Mouse (Mus musculus) forebrain, embryonic 12.5 days (tissue): ENCODE measurements at regions not wholly inside any gene's neighbourhood (a gene's known extent, or its start where the extent isn't known, plus 50 kb on each side); places are given as distances from the start of the nearest gene placed in this dataset.

Experiments used
- ATAC-seq: fragments of 200-750 bp; cut with Nextera tagmentation; 2 replicates; pipeline ENCODE4 v1.8.0; 2017; ENCODE audit warnings: moderate TSS enrichment; ENCODE audit not compliant: low FRiP score
- H3K27ac ChIP-seq: fragments of 300-500 bp; sonication (generic); 2 replicates; pipeline ENCODE4 v1.5.1; 2016; ENCODE audit warnings: mild to moderate bottlenecking
- H3K27me3 ChIP-seq: fragments of 300-500 bp; sonication (generic); 2 replicates; pipeline ENCODE4 v1.6.1; 2016; ENCODE audit warnings: mild to moderate bottlenecking
- H3K36me3 ChIP-seq: fragments of 300-500 bp; sonication (generic); replicated peaks from 2 replicates; pipeline ENCODE4 v1.6.1; 2016; ENCODE audit warnings: mild to moderate bottlenecking
- H3K4me1 ChIP-seq: fragments of 300-500 bp; sonication (generic); 2 replicates; pipeline ENCODE4 v1.6.1; 2016
- H3K4me2 ChIP-seq: fragments of 300-500 bp; sonication (generic); 2 replicates; pipeline ENCODE4 v1.6.1; 2016; ENCODE audit warnings: mild to moderate bottlenecking, moderate library complexity
- H3K4me3 ChIP-seq: fragments of 300-500 bp; sonication (generic); replicated peaks from 2 replicates; pipeline ENCODE4 v1.5.1; 2016; ENCODE audit warnings: mild to moderate bottlenecking
- H3K9ac ChIP-seq: fragments of 300-500 bp; sonication (generic); 2 replicates; pipeline ENCODE4 v1.6.1; 2016; ENCODE audit warnings: mild to moderate bottlenecking
- H3K9me3 ChIP-seq: fragments of 300-500 bp; sonication (generic); 2 replicates; pipeline ENCODE4 v1.6.1; 2016
- WGBS: fragments of 180-500 bp; shearing (Covaris S2); methylation state at CpG from one replicate; pipeline ENCODE4 v1.1.7; 2016; 5-methylcytosine and 5-hydroxymethylcytosine counted together

DNA sequence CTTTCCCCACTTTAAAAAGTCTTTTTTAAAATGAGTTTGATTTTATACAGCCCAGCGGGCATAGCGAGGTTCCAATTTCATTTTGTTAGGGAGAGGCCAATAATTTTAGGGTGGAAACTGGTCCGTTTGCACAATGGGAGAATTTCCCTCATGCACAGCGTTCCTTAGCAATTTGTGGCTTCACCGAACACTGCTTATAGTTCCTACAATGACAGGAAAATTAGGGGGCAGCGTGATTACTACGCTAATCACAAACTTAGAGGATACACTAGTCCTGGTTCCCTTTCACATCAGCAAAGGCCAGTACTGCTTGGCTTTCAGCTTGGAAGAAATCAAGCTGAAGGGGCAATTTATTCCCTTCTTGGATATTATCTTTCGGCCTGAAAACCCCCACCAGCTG, 745.1 kb upstream of the Gm19410 start:
- Histone ChIP-seq H3K36me3 (no peaks in the 10 kb centered on the region), H3K27ac (no peak overlapping the region; the same call in 1 of the 2 replicates), H3K4me1 (no peaks in the 10 kb centered on the region), H3K9ac (no peak overlapping the region), H3K27me3 (no peaks in the 10 kb centered on the region), H3K9me3 (no peaks in the 10 kb centered on the region), H3K4me2 (no peak overlapping the region), H3K4me3 (no peak overlapping the region)
- WGBS, result 77% methylated on average over 8 of the region's 8 CpGs
- no peak for ATAC-seq

DNA sequence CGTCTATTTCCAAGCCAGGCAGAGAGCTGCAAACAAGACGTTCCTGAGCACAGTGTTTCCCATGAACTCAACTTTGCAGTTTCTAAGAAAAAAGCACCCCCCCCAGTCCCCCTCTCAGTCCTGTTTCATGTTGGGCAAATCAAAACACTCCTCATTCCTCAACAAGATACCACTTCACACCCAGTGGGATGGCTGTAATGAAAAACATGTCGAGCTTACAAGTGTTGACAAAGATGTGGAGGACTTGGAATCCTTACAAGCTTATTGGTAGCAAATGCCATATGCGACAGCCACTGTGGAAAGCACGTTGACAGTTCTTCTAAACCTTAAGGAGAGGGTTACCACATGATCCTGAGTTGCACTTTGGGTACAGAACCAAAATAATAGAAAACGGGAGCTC, 742.9 kb upstream of the Gm19410 start:
- 78% methylated on average over 6 of the region's 6 CpGs for WGBS
- Histone ChIP-seq H3K27me3 (no peaks in the 10 kb centered on the region), H3K4me2 (no peak overlapping the region), H3K4me1 (no peaks in the 10 kb centered on the region), H3K9ac (no peak overlapping the region), H3K9me3 (no peaks in the 10 kb centered on the region), H3K36me3 (no peaks in the 10 kb centered on the region), H3K4me3 (no peak overlapping the region), H3K27ac (no peak overlapping the region)
- ATAC-seq, result no peak

DNA sequence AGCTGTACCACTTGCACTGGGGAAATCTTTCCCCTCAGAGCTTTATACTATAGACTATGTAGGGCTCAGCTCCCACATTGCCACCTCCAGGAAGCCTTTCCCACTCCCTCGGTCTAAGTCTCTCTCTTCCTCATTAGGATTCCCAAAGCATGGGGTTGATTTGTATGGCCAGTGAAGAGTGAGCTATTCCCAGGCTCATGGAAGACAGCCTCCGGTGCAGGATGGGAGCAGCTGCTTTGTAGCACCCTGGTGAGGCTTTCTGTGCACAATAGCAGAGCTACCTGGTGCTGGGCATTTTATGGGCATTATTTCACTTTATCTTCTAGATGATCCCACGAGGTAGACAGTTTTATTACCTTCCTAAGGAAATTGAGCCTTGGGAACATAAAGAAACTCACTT, 717.8 kb upstream of the Gm19410 start:
- 74% methylated on average over 3 of the region's 3 CpGs for WGBS

GRCm38 (mm10) chr8:35053444-35053843, 712.1 kb upstream of the Gm19410 start:
- WGBS, result 86% methylated on average over 4 of the region's 4 CpGs
- H3K27ac ChIP-seq, result no peak overlapping the region
- ATAC-seq, result no peak

More for the DNA sequence above, 717.8 kb upstream of the Gm19410 start:
- Histone ChIP-seq H3K27me3 (no peaks in the 10 kb centered on the region), H3K9ac (no peak overlapping the region), H3K9me3 (no peaks in the 10 kb centered on the region), H3K27ac (no peak overlapping the region), H3K4me1 (no peaks in the 10 kb centered on the region), H3K4me2 (no peak overlapping the region), H3K36me3 (no peaks in the 10 kb centered on the region), H3K4me3 (no peak overlapping the region)
- ATAC-seq, result no peak

GRCm38 (mm10) chr8:35061048-35061447, 704.5 kb upstream of the Gm19410 start:
- Histone ChIP-seq H3K4me1 (no peaks in the 10 kb centered on the region), H3K27ac (no peak overlapping the region), H3K36me3 (no peaks in the 10 kb centered on the region), H3K9me3 (no peaks in the 10 kb centered on the region), H3K4me3 (no peak overlapping the region), H3K9ac (no peak overlapping the region), H3K27me3 (no peaks in the 10 kb centered on the region), H3K4me2 (no peak overlapping the region)
- WGBS, result 83% methylated on average over 5 of the region's 5 CpGs
- no peak for ATAC-seq

More at GRCm38 (mm10) chr8:35053444-35053843, 712.1 kb upstream of the Gm19410 start:
- Histone ChIP-seq H3K4me1 (no peaks in the 10 kb centered on the region), H3K9ac (no peak overlapping the region), H3K36me3 (no peaks in the 10 kb centered on the region), H3K27me3 (no peaks in the 10 kb centered on the region), H3K9me3 (no peaks in the 10 kb centered on the region; the same call in 1 of the 2 replicates), H3K4me2 (no peak overlapping the region), H3K4me3 (no peak overlapping the region)

DNA sequence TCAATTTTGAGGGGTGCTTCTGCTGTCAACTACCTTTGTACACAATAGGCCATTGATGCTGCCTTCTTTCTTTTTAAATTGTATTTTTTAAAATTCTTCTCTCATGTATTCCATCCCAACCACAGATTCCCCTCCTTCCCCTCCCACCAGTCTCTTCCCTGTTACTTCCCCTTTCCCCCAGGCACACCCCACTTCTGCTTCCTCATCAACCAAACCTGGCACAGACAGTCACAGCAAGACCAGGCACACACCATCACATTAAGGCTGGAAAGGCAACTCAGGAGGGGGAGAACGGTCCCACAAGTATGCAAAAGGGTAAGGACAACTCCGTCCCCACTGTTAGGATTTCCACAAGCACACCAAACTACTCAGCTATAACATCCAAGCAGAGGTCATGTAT, 697.4 kb upstream of the Gm19410 start:
- H3K4me3 ChIP-seq, result no peak overlapping the region
- H3K4me1 ChIP-seq, result no peaks in the 10 kb centered on the region
- no peak overlapping the region for H3K27ac ChIP-seq
- WGBS, result 91% methylated on average over 2 of the region's 2 CpGs
- H3K9ac ChIP-seq, result no peak overlapping the region
- no peaks in the 10 kb centered on the region for H3K27me3 ChIP-seq
- H3K9me3 ChIP-seq, result no peaks in the 10 kb centered on the region
- no peak for ATAC-seq
- no peak overlapping the region for H3K4me2 ChIP-seq
- H3K36me3 ChIP-seq, result no peaks in the 10 kb centered on the region

DNA sequence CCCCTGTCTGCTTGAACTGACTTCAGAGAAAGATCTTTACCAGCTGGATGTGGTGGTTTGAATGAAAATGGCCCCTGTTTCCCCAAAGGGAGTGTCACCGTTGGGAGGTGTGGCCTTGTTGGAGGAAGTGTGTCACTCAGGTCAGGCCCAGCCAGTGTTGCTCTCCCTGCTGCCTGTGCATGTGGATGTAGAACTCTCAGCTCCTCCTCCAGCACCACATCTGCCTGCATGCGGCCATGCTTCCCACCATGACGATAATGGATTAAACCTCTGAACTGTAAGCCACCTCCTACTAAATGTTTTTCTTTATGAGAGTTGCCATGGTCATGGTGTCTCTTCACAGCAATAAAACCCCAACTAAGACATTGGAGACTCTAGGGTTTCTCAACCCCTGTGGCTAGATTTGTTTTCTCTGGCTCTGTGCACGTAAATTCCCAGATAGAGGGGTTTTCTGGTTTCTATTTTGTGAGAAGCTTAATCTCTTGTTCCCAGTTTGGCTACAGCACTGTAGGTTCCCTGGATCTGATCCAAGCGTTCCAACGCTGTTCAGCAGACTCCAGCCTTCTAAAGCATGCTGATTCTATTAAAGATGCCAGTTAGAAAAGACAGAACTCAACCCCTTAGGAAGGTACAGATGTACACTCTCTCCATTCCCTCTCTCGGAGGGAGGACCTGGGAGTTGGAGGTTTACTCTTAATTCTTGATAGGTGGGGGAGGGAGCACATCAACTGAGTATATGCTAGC, 695.2 kb upstream of the Gm19410 start:
- Histone ChIP-seq H3K4me2 (no peak overlapping the region), H3K36me3 (no peaks in the 10 kb centered on the region), H3K27ac (no peak overlapping the region), H3K9me3 (no peaks in the 10 kb centered on the region), H3K4me1 (no peaks in the 10 kb centered on the region), H3K4me3 (no peak overlapping the region), H3K9ac (no peak overlapping the region), H3K27me3 (no peaks in the 10 kb centered on the region)
- no peak for ATAC-seq
- 81% methylated on average over 7 of the region's 7 CpGs for WGBS

GRCm38 (mm10) chr8:35075971-35076370, 689.6 kb upstream of the Gm19410 start:
- 67% methylated on average over 10 of the region's 10 CpGs for WGBS
- ATAC-seq, result no peak

DNA sequence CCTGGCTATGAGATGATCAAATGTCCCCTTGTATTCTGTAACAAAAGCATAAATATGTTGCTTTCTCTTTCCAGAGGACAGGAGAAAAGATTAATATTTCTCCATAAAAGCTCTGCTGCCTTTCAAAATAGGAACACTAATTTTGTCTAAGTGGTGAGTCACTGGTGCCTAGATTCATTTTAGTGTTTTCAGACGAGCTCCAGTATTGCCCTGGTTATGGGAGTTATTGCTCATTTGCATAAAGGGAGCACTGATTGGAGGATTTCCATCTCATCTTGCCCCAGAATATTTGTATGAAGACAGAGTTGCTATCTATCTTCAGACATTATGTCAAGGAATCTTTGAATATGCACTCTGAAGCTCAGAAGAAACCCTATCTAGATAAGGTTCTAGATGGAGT, 682.4 kb upstream of the Gm19410 start:
- Histone ChIP-seq H3K4me2 (no peak overlapping the region), H3K36me3 (no peaks in the 10 kb centered on the region), H3K9me3 (no peaks in the 10 kb centered on the region), H3K4me1 (no peaks in the 10 kb centered on the region), H3K27ac (no peak overlapping the region), H3K27me3 (no peaks in the 10 kb centered on the region), H3K9ac (no peak overlapping the region), H3K4me3 (no peak overlapping the region)
- 68% methylated on average over 1 of the region's 1 CpGs for WGBS
- ATAC-seq, result no peak

More at GRCm38 (mm10) chr8:35075971-35076370, 689.6 kb upstream of the Gm19410 start:
- Histone ChIP-seq H3K4me2 (no peak overlapping the region), H3K36me3 (no peaks in the 10 kb centered on the region), H3K27me3 (no peaks in the 10 kb centered on the region), H3K9ac (no peak overlapping the region), H3K27ac (no peak overlapping the region), H3K4me1 (no peaks in the 10 kb centered on the region), H3K9me3 (no peaks in the 10 kb centered on the region), H3K4me3 (no peak overlapping the region)

- H3K36me3 ChIP-seq, result no peaks in the 10 kb centered on the region
- H3K9ac ChIP-seq, result no peak overlapping the region
- 93% methylated on average over 2 of the region's 2 CpGs for WGBS
- no peak overlapping the region for H3K4me2 ChIP-seq
- no peak for ATAC-seq
- H3K9me3 ChIP-seq, result no peaks in the 10 kb centered on the region
- peaks cover 3% of the 10 kb centered on the region; the same call in 1 of the 2 replicates for H3K4me1 ChIP-seq
- H3K27ac ChIP-seq, result no peak overlapping the region
- H3K27me3 ChIP-seq, result no peaks in the 10 kb centered on the region
- H3K4me3 ChIP-seq, result no peak overlapping the region
Measured at GRCm38 (mm10) chr8:35087070-35087469, 678.5 kb upstream of the Gm19410 start.

GRCm38 (mm10) chr8:35088380-35089244, 677.0 kb upstream of the Gm19410 start:
- peaks cover 3% of the 10 kb centered on the region; the same call in 1 of the 2 replicates for H3K4me1 ChIP-seq
- no peaks in the 10 kb centered on the region for H3K9me3 ChIP-seq
- H3K27me3 ChIP-seq, result no peaks in the 10 kb centered on the region
- no peaks in the 10 kb centered on the region for H3K36me3 ChIP-seq
- H3K27ac ChIP-seq, result no peak overlapping the region
- H3K4me2 ChIP-seq, result no peak overlapping the region
- H3K9ac ChIP-seq, result no peak overlapping the region
- no peak overlapping the region for H3K4me3 ChIP-seq
- WGBS, result 69% methylated on average over 18 of the region's 18 CpGs
- peak; percentile 39; the same call in 1 of the 2 replicates for ATAC-seq

- Histone ChIP-seq H3K9ac (no peak overlapping the region), H3K4me1 (peaks cover 3% of the 10 kb centered on the region; the same call in 1 of the 2 replicates), H3K27ac (no peak overlapping the region), H3K27me3 (no peaks in the 10 kb centered on the region), H3K9me3 (no peaks in the 10 kb centered on the region), H3K4me2 (no peak overlapping the region), H3K4me3 (no peak overlapping the region), H3K36me3 (no peaks in the 10 kb centered on the region)
- 92% methylated on average over 8 of the region's 8 CpGs for WGBS
- no peak for ATAC-seq
Measured at GRCm38 (mm10) chr8:35089519-35089918, 676.1 kb upstream of the Gm19410 start.
